Mouse (Mus musculus) hindbrain, embryonic 15.5 days (tissue): ENCODE data around the gene Adcy5. TPM values are rescaled to one million over a fixed set of nuclear protein-coding genes. Genes with fewer than 3 reads are reported as not detected.
A peak's percentile ranks its signal among the peaks of the same experiment; 100 is the strongest.

Experiments used
- ATAC-seq: fragments of 200-750 bp; cut with Nextera tagmentation; 2 replicates; pipeline ENCODE4 v1.8.0; 2017; ENCODE audit warnings: low read depth, moderate number of reproducible peaks, moderate TSS enrichment; ENCODE audit not compliant: low FRiP score
- H3K27ac ChIP-seq: fragments of 300-500 bp; sonication (generic); replicated peaks from 2 replicates; pipeline ENCODE4 v1.5.1; 2015; ENCODE audit warnings: mild to moderate bottlenecking, inconsistent platforms
- H3K27me3 ChIP-seq: fragments of 300-500 bp; sonication (generic); 2 replicates; pipeline ENCODE4 v1.6.1; 2015; ENCODE audit warnings: control low read depth, inconsistent platforms
- H3K36me3 ChIP-seq: fragments of 300-500 bp; sonication (generic); 2 replicates; pipeline ENCODE4 v1.6.1; 2015; ENCODE audit warnings: control low read depth, inconsistent platforms
- H3K4me1 ChIP-seq: fragments of 300-500 bp; sonication (generic); replicated peaks from 2 replicates; pipeline ENCODE4 v1.6.1; 2015; ENCODE audit warnings: control low read depth, inconsistent platforms
- H3K4me2 ChIP-seq: fragments of 300-500 bp; sonication (generic); 2 replicates; pipeline ENCODE4 v1.6.1; 2015; ENCODE audit warnings: moderate library complexity, mild to moderate bottlenecking, inconsistent platforms
- H3K4me3 ChIP-seq: fragments of 300-500 bp; sonication (generic); 2 replicates; pipeline ENCODE4 v1.5.1; 2015; ENCODE audit warnings: mild to moderate bottlenecking, inconsistent platforms
- H3K9ac ChIP-seq: fragments of 300-500 bp; sonication (generic); 2 replicates; pipeline ENCODE4 v1.6.1; 2015; ENCODE audit warnings: inconsistent platforms
- H3K9me3 ChIP-seq: fragments of 300-500 bp; sonication (generic); 2 replicates; pipeline ENCODE4 v1.6.1; 2016; ENCODE audit warnings: control low read depth, inconsistent platforms
- WGBS: fragments of 180-500 bp; shearing (Covaris S2); methylation state at CpG from one replicate; pipeline ENCODE4 v1.1.7; 2015; 5-methylcytosine and 5-hydroxymethylcytosine counted together
- polyA plus RNA-seq: library from polyadenylated mRNA; unstranded; fragments of >200 nt; fragmentation: Nextera tagmentation; extraction: Ambion mirVana; gene quantifications from 2 replicates; pipeline ENCODE4 v1.2.1, GENCODE M21; 2015

The Adcy5 gene
- polyA plus RNA-seq, 1 experiment from 2014 or later: 7.6 TPM

DNA sequence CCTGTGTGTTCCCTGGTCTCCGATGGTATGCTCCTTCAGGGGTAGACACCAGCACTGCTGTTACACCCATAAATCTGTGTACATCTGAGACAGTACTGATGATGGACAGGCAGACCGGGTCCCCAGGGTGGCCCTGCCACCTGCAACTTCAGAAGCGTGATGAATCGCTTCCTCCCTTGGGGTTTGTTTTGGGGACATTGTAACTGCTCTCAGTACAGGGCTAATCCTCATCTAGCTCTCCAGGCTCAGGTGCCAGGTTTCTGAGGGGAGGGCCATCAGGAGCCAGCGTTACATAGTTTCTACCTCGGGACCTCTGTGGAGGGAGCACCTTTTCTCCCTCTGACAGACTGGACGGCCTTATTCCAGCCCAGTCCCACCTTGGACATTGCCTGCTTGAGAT lies 36.1 kb downstream of the Adcy5 start:
- no peaks in the 10 kb centered on the region; the same call in 1 of the 2 replicates for H3K4me1 ChIP-seq
- no peaks in the 10 kb centered on the region for H3K36me3 ChIP-seq
- no peak overlapping the region for H3K9ac ChIP-seq
- H3K27ac ChIP-seq: no peak overlapping the region
- no peaks in the 10 kb centered on the region for H3K27me3 ChIP-seq
- ATAC-seq: no peak
- H3K9me3 ChIP-seq: no peaks in the 10 kb centered on the region
- no peak overlapping the region for H3K4me2 ChIP-seq
- no peak overlapping the region for H3K4me3 ChIP-seq
- WGBS: 86% methylated on average over 7 of the region's 7 CpGs

GRCm38 (mm10) chr16:35191271-35191670 lies 36.6 kb downstream of the Adcy5 start:
- no peak overlapping the region for H3K4me3 ChIP-seq
- no peak for ATAC-seq
- H3K27ac ChIP-seq: no peak overlapping the region
- WGBS: 72% methylated on average over 7 of the region's 7 CpGs
- H3K36me3 ChIP-seq: no peaks in the 10 kb centered on the region
- no peak overlapping the region for H3K4me2 ChIP-seq
- H3K27me3 ChIP-seq: no peaks in the 10 kb centered on the region
- no peaks in the 10 kb centered on the region for H3K9me3 ChIP-seq
- no peak overlapping the region for H3K9ac ChIP-seq
- no peaks in the 10 kb centered on the region; the same call in 1 of the 2 replicates for H3K4me1 ChIP-seq

- no peaks in the 10 kb centered on the region for H3K27me3 ChIP-seq
- no peak for ATAC-seq
- WGBS: 83% methylated on average over 4 of the region's 4 CpGs
- H3K4me3 ChIP-seq: no peak overlapping the region
- H3K9ac ChIP-seq: no peak overlapping the region
- H3K9me3 ChIP-seq: no peaks in the 10 kb centered on the region
- H3K36me3 ChIP-seq: no peaks in the 10 kb centered on the region
- H3K27ac ChIP-seq: no peak overlapping the region
- no peaks in the 10 kb centered on the region; the same call in 1 of the 2 replicates for H3K4me1 ChIP-seq
- H3K4me2 ChIP-seq: no peak overlapping the region
These were observed 37.8 kb downstream of the Adcy5 start for GRCm38 (mm10) chr16:35192471-35192870.

DNA sequence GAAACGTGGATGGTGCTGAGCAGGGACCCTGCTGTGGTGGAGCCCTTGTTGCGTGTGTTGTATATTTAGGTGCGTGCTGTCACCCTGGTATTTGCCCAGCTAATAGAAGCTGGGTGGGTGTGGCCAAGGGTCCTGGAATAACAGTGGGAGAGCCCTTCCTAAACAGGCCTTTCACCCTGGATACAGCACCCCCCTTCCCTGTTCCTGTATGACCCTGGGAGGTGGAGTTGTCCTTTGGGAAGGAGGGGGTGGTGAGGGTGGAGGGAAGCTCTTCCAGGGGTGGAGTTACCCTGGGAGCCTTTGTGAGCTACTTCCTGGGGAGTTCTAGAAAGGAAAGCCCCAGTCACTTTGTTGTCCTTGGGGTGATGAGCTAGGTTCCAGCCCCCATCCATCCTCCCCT lies 38.7 kb downstream of the Adcy5 start:
- peak; percentile 37; the same call in 1 of the 2 replicates for ATAC-seq
- H3K9ac ChIP-seq: no peak overlapping the region
- no peaks in the 10 kb centered on the region for H3K9me3 ChIP-seq

DNA sequence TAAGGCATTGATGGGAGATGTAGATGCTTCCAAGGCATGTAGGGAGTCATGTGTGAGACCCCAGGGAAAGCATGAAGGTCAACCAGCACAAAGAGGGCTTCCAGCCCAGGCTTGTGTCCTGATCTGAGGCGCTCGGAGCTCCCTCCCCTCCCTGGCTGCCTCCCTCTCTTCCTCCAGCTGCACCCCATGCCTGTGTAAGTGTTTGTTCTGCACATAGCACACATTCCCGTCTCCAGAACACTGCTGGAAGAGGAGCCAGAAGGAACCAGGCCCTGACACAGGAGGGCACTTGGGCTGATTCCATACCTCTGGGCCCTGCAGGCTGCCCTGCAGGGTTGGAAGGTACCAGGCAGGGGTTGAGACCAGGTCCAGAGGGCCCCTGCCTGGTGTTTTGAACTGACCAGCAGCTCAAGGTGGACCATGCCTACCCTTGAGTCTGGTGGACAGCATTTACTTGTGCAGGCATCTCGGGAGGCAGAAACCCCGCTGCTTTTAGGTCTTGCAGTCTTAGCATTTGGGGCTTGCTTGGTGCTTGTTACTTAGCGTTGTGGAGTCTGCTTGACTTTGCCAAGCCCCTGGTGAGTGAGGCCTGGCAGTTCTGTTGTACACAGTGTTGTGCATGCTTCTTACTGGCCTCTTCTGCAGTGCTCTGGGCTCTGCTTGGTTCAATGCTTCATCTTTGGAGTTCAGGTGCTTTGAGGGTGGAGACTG lies 45.2 kb downstream of the Adcy5 start:
- 0 out of 2 replicates have a peak, but pooled peaks have one; percentile 47 for ATAC-seq
- H3K27ac ChIP-seq: peak overlapping the region; percentile 5; the same call in 1 of the 2 replicates

More for the DNA sequence above, 38.7 kb downstream of the Adcy5 start:
- H3K27ac ChIP-seq: no peak overlapping the region
- H3K27me3 ChIP-seq: no peaks in the 10 kb centered on the region
- no peak overlapping the region for H3K4me3 ChIP-seq
- 65% methylated on average over 3 of the region's 3 CpGs for WGBS
- H3K4me2 ChIP-seq: no peak overlapping the region
- no peaks in the 10 kb centered on the region for H3K36me3 ChIP-seq
- no peaks in the 10 kb centered on the region for H3K4me1 ChIP-seq

DNA sequence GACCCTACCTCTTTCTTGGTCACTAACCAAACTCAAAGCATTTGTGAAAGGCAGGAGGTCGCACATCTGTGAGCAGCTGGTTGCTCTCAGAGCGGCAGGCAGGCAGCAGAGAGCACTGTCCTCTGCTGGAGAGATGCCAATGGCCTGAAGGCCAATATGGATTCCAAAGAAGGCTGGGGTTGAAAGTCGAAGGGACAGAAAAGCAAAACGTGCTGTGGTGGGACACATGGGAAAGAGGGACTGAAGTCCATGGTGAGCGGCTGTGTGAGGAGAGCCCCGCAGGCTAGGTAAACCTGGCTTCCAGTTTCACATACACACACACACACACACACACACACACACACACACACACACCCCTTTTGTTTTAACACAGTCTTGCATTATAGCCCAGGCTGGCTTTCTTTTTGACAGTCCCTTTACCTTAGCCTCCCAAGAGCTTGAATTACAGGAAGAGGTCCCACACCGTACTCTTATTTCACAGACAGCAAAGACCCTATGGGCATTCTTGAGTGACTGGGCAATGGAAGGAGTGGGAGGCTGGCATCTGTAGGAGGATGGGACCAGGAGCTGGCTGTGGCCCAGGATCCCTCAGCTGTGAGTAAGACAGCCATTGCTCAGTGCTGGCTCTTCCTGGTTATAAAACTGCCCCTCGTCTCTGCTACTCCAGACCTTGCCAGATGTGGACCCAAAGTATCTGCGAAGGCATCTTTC lies 45.9 kb downstream of the Adcy5 start:
- ATAC-seq: no peak
- Histone ChIP-seq H3K27ac (peak overlapping the region; percentile 5; the same call in 1 of the 2 replicates), H3K36me3 (no peaks in the 10 kb centered on the region), H3K4me3 (no peak overlapping the region), H3K27me3 (no peaks in the 10 kb centered on the region), H3K9me3 (no peaks in the 10 kb centered on the region), H3K4me1 (peaks cover 20% of the 10 kb centered on the region), H3K4me2 (no peak overlapping the region), H3K9ac (no peak overlapping the region)
- 74% methylated on average over 9 of the region's 9 CpGs for WGBS

More for the DNA sequence above, 45.2 kb downstream of the Adcy5 start:
- no peak overlapping the region for H3K9ac ChIP-seq
- 73% methylated on average over 6 of the region's 6 CpGs for WGBS
- no peak overlapping the region for H3K4me3 ChIP-seq
- H3K9me3 ChIP-seq: no peaks in the 10 kb centered on the region
- H3K4me1 ChIP-seq: peaks cover 13% of the 10 kb centered on the region
- no peaks in the 10 kb centered on the region for H3K27me3 ChIP-seq
- H3K4me2 ChIP-seq: no peak overlapping the region
- no peaks in the 10 kb centered on the region for H3K36me3 ChIP-seq

DNA sequence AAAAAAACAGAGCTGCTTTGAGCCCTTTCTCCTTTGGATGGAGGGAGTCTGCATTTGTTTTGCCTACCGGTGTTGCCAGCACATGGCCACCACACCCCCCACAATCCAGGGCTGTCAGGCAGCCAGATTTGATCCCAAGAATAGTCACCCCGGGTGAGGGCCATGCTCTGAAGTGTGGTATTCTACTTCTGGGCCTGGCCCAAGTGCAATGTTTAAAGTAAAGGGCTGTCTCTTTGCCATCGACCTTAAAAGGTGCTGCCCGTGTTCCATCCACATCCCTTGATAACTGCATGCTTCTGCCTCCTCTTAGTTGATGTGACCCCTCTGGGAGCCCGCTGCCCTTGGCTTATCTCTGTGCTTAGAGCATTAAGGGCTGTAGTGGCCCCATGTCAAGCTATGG lies 46.6 kb downstream of the Adcy5 start:
- peaks cover 27% of the 10 kb centered on the region for H3K4me1 ChIP-seq
- no peak for ATAC-seq
- H3K36me3 ChIP-seq: no peaks in the 10 kb centered on the region
- H3K9me3 ChIP-seq: no peaks in the 10 kb centered on the region
- no peak overlapping the region for H3K4me3 ChIP-seq
- WGBS: 79% methylated on average over 5 of the region's 5 CpGs
- no peak overlapping the region for H3K9ac ChIP-seq
- no peak overlapping the region for H3K4me2 ChIP-seq
- no peaks in the 10 kb centered on the region for H3K27me3 ChIP-seq
- no peak overlapping the region for H3K27ac ChIP-seq

GRCm38 (mm10) chr16:35203511-35203910 lies 48.8 kb downstream of the Adcy5 start:
- WGBS: 65% methylated on average over 1 of the region's 1 CpGs
- no peak overlapping the region for H3K4me3 ChIP-seq
- no peak for ATAC-seq

DNA sequence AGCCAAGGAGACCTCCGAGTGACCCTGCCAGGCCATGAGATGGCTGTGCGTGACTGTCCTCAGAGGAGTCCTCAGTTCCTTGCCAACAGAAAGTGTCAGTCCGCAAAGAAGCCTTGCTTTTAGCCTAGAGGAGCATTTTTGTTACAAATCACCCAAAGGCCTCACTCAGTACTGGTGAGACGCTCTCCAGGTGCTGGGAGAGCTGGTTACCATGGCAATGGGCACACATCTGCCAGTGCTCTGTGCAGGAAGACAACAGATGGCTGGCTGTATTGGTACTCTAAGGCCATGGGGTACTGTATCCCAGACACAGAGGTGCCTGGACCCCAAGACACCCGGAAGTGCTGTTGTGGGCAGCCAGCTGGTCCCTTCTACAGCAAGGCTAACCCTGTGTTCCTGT lies 51.0 kb downstream of the Adcy5 start:
- 35% methylated on average over 5 of the region's 5 CpGs for WGBS
- no peak overlapping the region for H3K4me3 ChIP-seq
- no peaks in the 10 kb centered on the region for H3K27me3 ChIP-seq
- no peaks in the 10 kb centered on the region for H3K9me3 ChIP-seq
- H3K9ac ChIP-seq: no peak overlapping the region
- H3K36me3 ChIP-seq: no peaks in the 10 kb centered on the region
- no peak overlapping the region for H3K4me2 ChIP-seq
- H3K4me1 ChIP-seq: peaks cover 39% of the 10 kb centered on the region
- peak overlapping the region; percentile 35 for H3K27ac ChIP-seq
- peak; percentile 66; the same call in 1 of the 2 replicates for ATAC-seq

More at GRCm38 (mm10) chr16:35203511-35203910, 48.8 kb downstream of the Adcy5 start:
- no peaks in the 10 kb centered on the region for H3K9me3 ChIP-seq
- peaks cover 37% of the 10 kb centered on the region for H3K4me1 ChIP-seq
- H3K27ac ChIP-seq: no peak overlapping the region
- H3K36me3 ChIP-seq: no peaks in the 10 kb centered on the region
- H3K9ac ChIP-seq: no peak overlapping the region
- H3K4me2 ChIP-seq: no peak overlapping the region
- no peaks in the 10 kb centered on the region for H3K27me3 ChIP-seq

- no peak overlapping the region for H3K27ac ChIP-seq
- H3K9me3 ChIP-seq: no peaks in the 10 kb centered on the region
- H3K36me3 ChIP-seq: no peaks in the 10 kb centered on the region
- no peaks in the 10 kb centered on the region for H3K27me3 ChIP-seq
- H3K9ac ChIP-seq: no peak overlapping the region
- 86% methylated on average over 6 of the region's 6 CpGs for WGBS
- no peak for ATAC-seq
- no peak overlapping the region for H3K4me2 ChIP-seq
- H3K4me1 ChIP-seq: peaks cover 39% of the 10 kb centered on the region
- H3K4me3 ChIP-seq: no peak overlapping the region
These were observed 51.7 kb downstream of the Adcy5 start for GRCm38 (mm10) chr16:35206426-35206825.

DNA sequence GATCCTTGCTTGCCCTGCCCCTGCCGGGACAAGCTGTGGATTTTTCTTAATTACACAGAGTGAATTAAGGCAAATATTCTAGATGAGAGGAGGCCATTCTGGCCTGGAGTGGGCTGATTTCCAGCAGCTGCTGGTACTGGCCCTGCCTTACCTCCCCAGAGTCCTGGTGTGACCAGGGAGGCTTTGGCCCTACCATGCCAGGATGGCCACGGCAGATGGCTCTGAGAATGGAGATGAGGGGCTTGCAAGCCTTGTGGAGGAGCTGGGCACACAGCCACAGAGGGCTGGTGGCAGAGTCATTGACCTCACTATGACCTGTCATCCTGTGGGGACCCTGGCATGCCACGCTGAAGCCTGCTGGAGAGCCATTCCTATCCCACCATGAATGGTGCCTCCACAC lies 54.1 kb downstream of the Adcy5 start:
- no peaks in the 10 kb centered on the region for H3K36me3 ChIP-seq
- no peaks in the 10 kb centered on the region for H3K27me3 ChIP-seq
- H3K9me3 ChIP-seq: no peaks in the 10 kb centered on the region
- no peak overlapping the region for H3K4me2 ChIP-seq
- no peak overlapping the region for H3K4me3 ChIP-seq
- no peak overlapping the region for H3K27ac ChIP-seq
- no peak overlapping the region for H3K9ac ChIP-seq
- no peak for ATAC-seq
- WGBS: 55% methylated on average over 3 of the region's 3 CpGs
- H3K4me1 ChIP-seq: peaks cover 39% of the 10 kb centered on the region

DNA sequence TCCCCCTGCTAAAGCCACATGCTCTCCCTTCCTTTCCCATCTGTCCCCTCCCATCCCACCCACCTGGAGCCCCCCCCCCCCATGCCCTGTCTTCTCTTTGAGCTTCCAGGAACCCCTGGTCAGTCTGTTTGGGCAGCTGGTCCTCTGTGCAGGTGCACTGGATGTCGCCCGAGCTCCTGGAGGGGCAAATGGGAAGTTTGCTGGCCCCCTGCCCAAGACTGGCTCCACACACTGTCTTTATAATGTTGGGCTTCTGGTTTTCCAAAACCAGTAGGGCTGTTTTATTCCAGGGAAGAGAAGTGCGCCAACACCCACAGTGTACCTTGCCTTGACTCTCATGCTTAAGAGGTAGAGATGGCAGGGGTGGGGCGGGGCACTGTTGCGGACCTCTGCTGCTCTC lies 55.1 kb downstream of the Adcy5 start:
- no peaks in the 10 kb centered on the region for H3K36me3 ChIP-seq

More for the DNA sequence above, 55.1 kb downstream of the Adcy5 start:
- Histone ChIP-seq H3K27me3 (no peaks in the 10 kb centered on the region), H3K9me3 (no peaks in the 10 kb centered on the region), H3K4me2 (no peak overlapping the region), H3K4me1 (peaks cover 39% of the 10 kb centered on the region), H3K27ac (no peak overlapping the region), H3K4me3 (no peak overlapping the region), H3K9ac (no peak overlapping the region)
- WGBS: 82% methylated on average over 5 of the region's 5 CpGs
- ATAC-seq: no peak
